In genomic region chr9:122018782-122019395, GRCm38 (mm10) we compare ENCODE assay signal across 8 mouse cellular contexts. TPM values are rescaled to one million over a fixed set of nuclear protein-coding genes. Genes with fewer than 3 reads are reported as not detected.
DNase-seq lines count a peak whose midpoint lies in the region; ATAC-seq lines count a peak whose summit lies in the region.

No protein-coding gene starts in this region.

- 9% methylated on average over 8 of the region's 8 CpGs for WGBS in embryonic facial prominence, embryonic 15.5 days
- WGBS in heart, embryonic 15.5 days, result 13% methylated on average over 8 of the region's 8 CpGs
- WGBS in stomach, embryonic 15.5 days, result 11% methylated on average over 8 of the region's 8 CpGs

- ATAC-seq in embryonic facial prominence, embryonic 15.5 days (ENCODE audit: insufficient number of reproducible peaks, low FRiP score, low TSS enrichment, low read depth), result peak; percentile 73
- ATAC-seq in heart, embryonic 15.5 days (replicated peaks; ENCODE audit: insufficient number of reproducible peaks, insufficient read depth, low FRiP score, low read depth), result 0 out of 2 replicates have a peak, but pooled peaks have one; percentile 41
- peak; percentile 53 for ATAC-seq in stomach, embryonic 15.5 days (ENCODE audit: insufficient read depth, low FRiP score, low read depth)

- H3K4me2 ChIP-seq in embryonic facial prominence, embryonic 15.5 days (replicated peaks), result 0 out of 2 replicates have a peak overlapping the region, but pooled peaks have one; percentile 28
- H3K4me2 ChIP-seq in heart, embryonic 15.5 days, result no peak overlapping the region
- peak overlapping the region; percentile 27 for H3K4me2 ChIP-seq in stomach, embryonic 15.5 days

- 0 out of 2 replicates have a peak overlapping the region, but pooled peaks have one; percentile 1 for H3K4me3 ChIP-seq in embryonic facial prominence, embryonic 15.5 days (replicated peaks)
- H3K4me3 ChIP-seq in heart, embryonic 15.5 days, result no peak overlapping the region
- no peak overlapping the region for H3K4me3 ChIP-seq in stomach, embryonic 15.5 days (replicated peaks)

- no peaks in the 10 kb centered on the region for H3K27me3 ChIP-seq in embryonic facial prominence, embryonic 15.5 days
- H3K27me3 ChIP-seq in heart, embryonic 15.5 days, result no peaks in the 10 kb centered on the region
- no peaks in the 10 kb centered on the region for H3K27me3 ChIP-seq in stomach, embryonic 15.5 days (replicated peaks)

- H3K27ac ChIP-seq in embryonic facial prominence, embryonic 15.5 days (replicated peaks), result 0 out of 2 replicates have a peak overlapping the region, but pooled peaks have one; percentile 34
- peak overlapping the region; percentile 8; the same call in 1 of the 2 replicates for H3K27ac ChIP-seq in heart, embryonic 15.5 days
- peak overlapping the region; percentile 8; the same call in 1 of the 2 replicates for H3K27ac ChIP-seq in stomach, embryonic 15.5 days

- H3K9ac ChIP-seq in embryonic facial prominence, embryonic 15.5 days, result no peak overlapping the region
- no peak overlapping the region for H3K9ac ChIP-seq in heart, embryonic 15.5 days
- no peak overlapping the region for H3K9ac ChIP-seq in stomach, embryonic 15.5 days

- H3K36me3 ChIP-seq in embryonic facial prominence, embryonic 15.5 days, result no peaks in the 10 kb centered on the region
- H3K36me3 ChIP-seq in heart, embryonic 15.5 days, result no peaks in the 10 kb centered on the region
- H3K36me3 ChIP-seq in stomach, embryonic 15.5 days, result no peaks in the 10 kb centered on the region

- H3K4me1 ChIP-seq in embryonic facial prominence, embryonic 15.5 days, result peaks cover 9% of the 10 kb centered on the region
- peaks cover 28% of the 10 kb centered on the region for H3K4me1 ChIP-seq in heart, embryonic 15.5 days (replicated peaks)
- peaks cover 11% of the 10 kb centered on the region for H3K4me1 ChIP-seq in stomach, embryonic 15.5 days

- no peaks in the 10 kb centered on the region for H3K9me3 ChIP-seq in embryonic facial prominence, embryonic 15.5 days (replicated peaks)
- H3K9me3 ChIP-seq in heart, embryonic 15.5 days (replicated peaks), result no peaks in the 10 kb centered on the region
- no peaks in the 10 kb centered on the region for H3K9me3 ChIP-seq in stomach, embryonic 15.5 days

- peak; percentile 66 for DNase-seq in layer of hippocampus, adult 11-12 months (ENCODE audit: low spot score)
- no peak for DNase-seq in layer of hippocampus, adult 9-10 months (ENCODE audit: low spot score)
- peak; percentile 63 to 85 for DNase-seq in adrenal gland, postnatal 36 days
- peak; percentile 83 for DNase-seq in kidney, postnatal 14 days
- DNase-seq in mesoderm, embryonic 11.5 days (ENCODE audit: low read depth, low spot score), result peak; percentile 79

RNA-seq across cellular contexts. Expression of gene Pomgnt2, which starts 22.0 kb away (rescaled TPM):
- total RNA-seq in adrenal gland, postnatal 36 days (2021), result 10 to 100 TPM; 17.0 to 20.7 TPM
- polyA plus RNA-seq in embryonic facial prominence, embryonic 15.5 days (2015; fragmentation: Nextera tagmentation; extraction: Ambion mirVana), result 18.4 and 21.2 TPM in 2 replicates
- 10.9 and 13.0 TPM in 2 replicates for polyA plus RNA-seq in heart, embryonic 15.5 days (2015; fragmentation: Nextera tagmentation; extraction: Ambion mirVana)
- 16.5 TPM in 2 replicates for polyA plus RNA-seq in stomach, embryonic 15.5 days (2015; fragmentation: Nextera tagmentation; extraction: Ambion mirVana)
